Mouse (Mus musculus): ENCODE results near the gene Vmn2r86. TPM values are rescaled to one million over a fixed set of nuclear protein-coding genes. Genes with fewer than 3 reads are reported as not detected.
"Not testable (repeated sequence)": the region's sequence is repeated elsewhere in the genome, so short reads cannot be mapped to it uniquely, and the experiment has no call there.

Vmn2r86 gene
- polyA plus RNA-seq (2016; fragmentation: Nextera tagmentation; extraction: Ambion mirVana) = not detected in 2 replicates

GRCm38 (mm10) chr10:130455950-130456349 is at the start of gene Vmn2r86:
TSS of gene Vmn2r86 (minus strand) at chr10:130456050.
- H3K9me3 ChIP-seq; H3K27me3 ChIP-seq; H3K27ac ChIP-seq; H3K4me1 ChIP-seq; H3K4me3 ChIP-seq; ATAC-seq (ENCODE audit: insufficient number of reproducible peaks, insufficient read depth, low FRiP score, low TSS enrichment); H3K9ac ChIP-seq; H3K36me3 ChIP-seq; H3K4me2 ChIP-seq (replicated peaks): not testable (repeated sequence)
- WGBS = 93% methylated on average over 1 of the region's 1 CpGs

- Histone ChIP-seq H3K4me1 (no peaks in the 10 kb centered on the region), H3K27ac (no peak within 1 kb of the TSS), H3K4me3 (no peak within 1 kb of the TSS), H3K27me3 (no peaks in the 10 kb centered on the region), H3K9me3 (no peaks in the 10 kb centered on the region), H3K9ac (no peak within 1 kb of the TSS), H3K36me3 (no peaks in the 10 kb centered on the region), H3K4me2 (replicated peaks) (no peak within 1 kb of the TSS)
- ATAC-seq (ENCODE audit: insufficient number of reproducible peaks, insufficient read depth, low FRiP score, low TSS enrichment) = no peak
These were observed 41.4 kb upstream of the Vmn2r86 start, which contains the start of gene Vmn2r87 for GRCm38 (mm10) chr10:130497296-130497695. TSS of gene Vmn2r87 (minus strand) at chr10:130497396.

GRCm38 (mm10) chr10:130470311-130470760 is 14.5 kb upstream of the Vmn2r86 start:
- Histone ChIP-seq H3K27me3 (no peaks in the 10 kb centered on the region), H3K9me3 (no peaks in the 10 kb centered on the region), H3K4me1 (no peaks in the 10 kb centered on the region), H3K4me3 (peak overlapping the region; percentile 49), H3K4me2 (replicated peaks) (peak overlapping the region; percentile 69), H3K36me3 (no peaks in the 10 kb centered on the region), H3K9ac (peak overlapping the region; percentile 59; the same call in 1 of the 2 replicates), H3K27ac (no peak overlapping the region)
- ATAC-seq (ENCODE audit: insufficient number of reproducible peaks, insufficient read depth, low FRiP score, low TSS enrichment) = peak; percentile 92
- WGBS = 2% methylated on average over 36 of the region's 36 CpGs

- ATAC-seq (ENCODE audit: insufficient number of reproducible peaks, insufficient read depth, low FRiP score, low TSS enrichment) = no peak
- no peak overlapping the region for H3K4me3 ChIP-seq
- H3K36me3 ChIP-seq = no peaks in the 10 kb centered on the region
- H3K27ac ChIP-seq = no peak overlapping the region
- no peaks in the 10 kb centered on the region for H3K4me1 ChIP-seq
- H3K4me2 ChIP-seq (replicated peaks) = no peak overlapping the region
- no peaks in the 10 kb centered on the region for H3K9me3 ChIP-seq
- no peak overlapping the region for H3K9ac ChIP-seq
- WGBS = 88% methylated on average over 21 of the region's 21 CpGs
- no peaks in the 10 kb centered on the region for H3K27me3 ChIP-seq
These were observed 11.1 kb downstream of the Vmn2r86 start for GRCm38 (mm10) chr10:130444776-130445175.

GRCm38 (mm10) chr10:130434185-130434898 is 21.5 kb downstream of the Vmn2r86 start:
- not testable (repeated sequence) for ATAC-seq (ENCODE audit: insufficient number of reproducible peaks, insufficient read depth, low FRiP score, low TSS enrichment); H3K4me2 ChIP-seq (replicated peaks); H3K4me3 ChIP-seq; H3K36me3 ChIP-seq; H3K9me3 ChIP-seq; H3K27me3 ChIP-seq; H3K27ac ChIP-seq; H3K9ac ChIP-seq; H3K4me1 ChIP-seq
- WGBS = 83% methylated on average over 11 of the region's 11 CpGs

- H3K9me3 ChIP-seq; H3K36me3 ChIP-seq; H3K4me3 ChIP-seq; H3K9ac ChIP-seq; H3K27ac ChIP-seq; H3K27me3 ChIP-seq; H3K4me2 ChIP-seq (replicated peaks); H3K4me1 ChIP-seq; ATAC-seq (ENCODE audit: insufficient number of reproducible peaks, insufficient read depth, low FRiP score, low TSS enrichment): not testable (repeated sequence)
These were observed 26.2 kb downstream of the Vmn2r86 start, which contains the start of gene Vmn2r85 for GRCm38 (mm10) chr10:130429603-130430002. TSS of gene Vmn2r85 (minus strand) at chr10:130429703.

- 86% methylated on average over 2 of the region's 2 CpGs for WGBS
- not testable (repeated sequence) for H3K36me3 ChIP-seq
These were observed 33.5 kb downstream of the Vmn2r86 start for GRCm38 (mm10) chr10:130422368-130422767.

GRCm38 (mm10) chr10:130420401-130420800 is 35.4 kb downstream of the Vmn2r86 start:
- WGBS = 76% methylated on average over 3 of the region's 3 CpGs
- Histone ChIP-seq H3K4me3 (no peak overlapping the region), H3K4me2 (replicated peaks) (no peak overlapping the region), H3K36me3 (no peaks in the 10 kb centered on the region), H3K9me3 (no peaks in the 10 kb centered on the region), H3K9ac (no peak overlapping the region), H3K27me3 (no peaks in the 10 kb centered on the region), H3K27ac (no peak overlapping the region), H3K4me1 (no peaks in the 10 kb centered on the region)
- ATAC-seq (ENCODE audit: insufficient number of reproducible peaks, insufficient read depth, low FRiP score, low TSS enrichment) = no peak

More at GRCm38 (mm10) chr10:130422368-130422767, 33.5 kb downstream of the Vmn2r86 start:
- not testable (repeated sequence) for H3K4me3 ChIP-seq; H3K9ac ChIP-seq; H3K4me1 ChIP-seq; H3K27ac ChIP-seq; H3K9me3 ChIP-seq; ATAC-seq (ENCODE audit: insufficient number of reproducible peaks, insufficient read depth, low FRiP score, low TSS enrichment); H3K4me2 ChIP-seq (replicated peaks); H3K27me3 ChIP-seq

GRCm38 (mm10) chr10:130419954-130420353 is 35.9 kb downstream of the Vmn2r86 start:
- H3K27me3 ChIP-seq; H3K4me2 ChIP-seq (replicated peaks); H3K4me3 ChIP-seq; H3K9ac ChIP-seq; H3K27ac ChIP-seq; H3K36me3 ChIP-seq; H3K4me1 ChIP-seq; ATAC-seq (ENCODE audit: insufficient number of reproducible peaks, insufficient read depth, low FRiP score, low TSS enrichment); H3K9me3 ChIP-seq: not testable (repeated sequence)
- WGBS = 53% methylated on average over 2 of the region's 2 CpGs

- H3K36me3 ChIP-seq; ATAC-seq (ENCODE audit: insufficient number of reproducible peaks, insufficient read depth, low FRiP score, low TSS enrichment); H3K4me2 ChIP-seq (replicated peaks); H3K4me3 ChIP-seq; H3K9ac ChIP-seq; H3K9me3 ChIP-seq; H3K4me1 ChIP-seq; H3K27ac ChIP-seq; H3K27me3 ChIP-seq: not testable (repeated sequence)
These were observed 39.5 kb downstream of the Vmn2r86 start for GRCm38 (mm10) chr10:130416352-130416751.

GRCm38 (mm10) chr10:130412167-130412698 is 43.6 kb downstream of the Vmn2r86 start:
- H3K9me3 ChIP-seq; H3K4me3 ChIP-seq; H3K4me1 ChIP-seq; H3K4me2 ChIP-seq (replicated peaks); ATAC-seq (ENCODE audit: insufficient number of reproducible peaks, insufficient read depth, low FRiP score, low TSS enrichment); H3K27ac ChIP-seq; H3K9ac ChIP-seq; H3K27me3 ChIP-seq; H3K36me3 ChIP-seq: not testable (repeated sequence)
- WGBS = 73% methylated on average over 26 of the region's 35 CpGs

- Histone ChIP-seq H3K27me3 (no peaks in the 10 kb centered on the region), H3K36me3 (no peaks in the 10 kb centered on the region), H3K4me1 (no peaks in the 10 kb centered on the region), H3K9me3 (no peaks in the 10 kb centered on the region), H3K4me2 (replicated peaks) (no peak within 1 kb of the TSS), H3K27ac (no peak within 1 kb of the TSS), H3K4me3 (no peak within 1 kb of the TSS), H3K9ac (no peak within 1 kb of the TSS)
- no peak for ATAC-seq (ENCODE audit: insufficient number of reproducible peaks, insufficient read depth, low FRiP score, low TSS enrichment)
These were observed 61.6 kb downstream of the Vmn2r86 start, which contains the start of gene Vmn2r84 for GRCm38 (mm10) chr10:130394232-130394631. TSS of gene Vmn2r84 (minus strand) at chr10:130394332.
